Mouse (Mus musculus): ENCODE data around the gene Flrt1. TPM values are rescaled to one million over a fixed set of nuclear protein-coding genes. Genes with fewer than 3 reads are reported as not detected.
"Not testable (repeated sequence)": the region's sequence is repeated elsewhere in the genome, so short reads cannot be mapped to it uniquely, and the experiment has no call there.

Flrt1 gene
- total RNA-seq, 1 experiment from 2014 or later: 0.12 TPM

DNA sequence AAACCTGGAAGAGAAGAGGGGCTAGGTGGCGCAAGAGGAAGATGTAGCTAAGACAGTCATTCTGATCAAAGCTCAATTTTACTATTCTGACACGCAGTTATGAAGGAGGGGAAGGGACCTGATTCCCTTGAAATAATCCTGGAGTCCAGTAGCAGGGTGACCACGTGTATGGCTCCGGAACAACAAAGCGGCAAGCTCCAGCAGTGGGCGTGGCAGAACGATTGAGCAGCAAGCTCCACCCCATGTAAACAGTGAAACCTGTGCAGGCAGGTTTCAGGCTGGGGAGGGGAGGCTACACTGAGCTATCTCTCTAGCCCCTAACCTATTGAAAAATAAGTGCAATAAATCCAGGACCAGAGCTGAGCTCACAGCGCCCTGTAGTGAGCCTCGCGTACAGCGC, 30.2 kb downstream of the Flrt1 start:
- not testable (repeated sequence) for ATAC-seq (ENCODE audit: extremely low read depth, insufficient number of reproducible peaks, low FRiP score, poor library complexity, severe bottlenecking)

- ATAC-seq (ENCODE audit: extremely low read depth, insufficient number of reproducible peaks, low FRiP score, poor library complexity, severe bottlenecking): no peak
These were observed 31.3 kb downstream of the Flrt1 start for GRCm38 (mm10) chr19:7073997-7074781.

GRCm38 (mm10) chr19:7072221-7072620, 33.3 kb downstream of the Flrt1 start:
- ATAC-seq (ENCODE audit: extremely low read depth, insufficient number of reproducible peaks, low FRiP score, poor library complexity, severe bottlenecking): no peak

DNA sequence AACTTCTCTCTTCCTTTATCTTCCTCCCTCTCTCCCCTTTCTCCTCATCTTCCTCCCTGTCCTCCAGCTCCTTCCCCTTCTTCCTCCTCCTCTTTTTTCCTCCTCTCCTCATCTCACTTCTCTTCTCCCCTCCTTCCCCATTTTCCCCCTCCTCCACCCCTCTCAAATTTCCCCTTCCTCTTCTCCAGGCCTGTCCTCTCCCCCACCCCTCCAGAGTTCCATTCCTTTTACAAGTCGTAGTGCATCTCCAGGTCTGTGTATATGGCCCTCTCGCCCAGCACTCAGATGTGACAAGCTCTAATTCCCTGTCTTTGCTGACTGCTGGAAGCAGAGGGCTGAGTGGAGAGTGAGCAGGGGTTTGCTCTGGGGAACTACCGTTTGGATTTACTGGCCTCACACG, 34.8 kb downstream of the Flrt1 start:
- no peak for ATAC-seq (ENCODE audit: extremely low read depth, insufficient number of reproducible peaks, low FRiP score, poor library complexity, severe bottlenecking)

- no peak for ATAC-seq (ENCODE audit: extremely low read depth, insufficient number of reproducible peaks, low FRiP score, poor library complexity, severe bottlenecking)
These were observed 35.5 kb downstream of the Flrt1 start for GRCm38 (mm10) chr19:7069781-7070763.

- ATAC-seq (ENCODE audit: extremely low read depth, insufficient number of reproducible peaks, low FRiP score, poor library complexity, severe bottlenecking): no peak
These were observed 36.6 kb downstream of the Flrt1 start for GRCm38 (mm10) chr19:7068661-7069531.

GRCm38 (mm10) chr19:7068136-7068535, 37.4 kb downstream of the Flrt1 start:
- peak; percentile 43; the same call in 1 of the 2 replicates for ATAC-seq (ENCODE audit: extremely low read depth, insufficient number of reproducible peaks, low FRiP score, poor library complexity, severe bottlenecking)

- ATAC-seq (ENCODE audit: extremely low read depth, insufficient number of reproducible peaks, low FRiP score, poor library complexity, severe bottlenecking): no peak
These were observed 38.0 kb downstream of the Flrt1 start for GRCm38 (mm10) chr19:7067344-7068050.

GRCm38 (mm10) chr19:7066828-7067342, 38.6 kb downstream of the Flrt1 start:
- ATAC-seq (ENCODE audit: extremely low read depth, insufficient number of reproducible peaks, low FRiP score, poor library complexity, severe bottlenecking): no peak

DNA sequence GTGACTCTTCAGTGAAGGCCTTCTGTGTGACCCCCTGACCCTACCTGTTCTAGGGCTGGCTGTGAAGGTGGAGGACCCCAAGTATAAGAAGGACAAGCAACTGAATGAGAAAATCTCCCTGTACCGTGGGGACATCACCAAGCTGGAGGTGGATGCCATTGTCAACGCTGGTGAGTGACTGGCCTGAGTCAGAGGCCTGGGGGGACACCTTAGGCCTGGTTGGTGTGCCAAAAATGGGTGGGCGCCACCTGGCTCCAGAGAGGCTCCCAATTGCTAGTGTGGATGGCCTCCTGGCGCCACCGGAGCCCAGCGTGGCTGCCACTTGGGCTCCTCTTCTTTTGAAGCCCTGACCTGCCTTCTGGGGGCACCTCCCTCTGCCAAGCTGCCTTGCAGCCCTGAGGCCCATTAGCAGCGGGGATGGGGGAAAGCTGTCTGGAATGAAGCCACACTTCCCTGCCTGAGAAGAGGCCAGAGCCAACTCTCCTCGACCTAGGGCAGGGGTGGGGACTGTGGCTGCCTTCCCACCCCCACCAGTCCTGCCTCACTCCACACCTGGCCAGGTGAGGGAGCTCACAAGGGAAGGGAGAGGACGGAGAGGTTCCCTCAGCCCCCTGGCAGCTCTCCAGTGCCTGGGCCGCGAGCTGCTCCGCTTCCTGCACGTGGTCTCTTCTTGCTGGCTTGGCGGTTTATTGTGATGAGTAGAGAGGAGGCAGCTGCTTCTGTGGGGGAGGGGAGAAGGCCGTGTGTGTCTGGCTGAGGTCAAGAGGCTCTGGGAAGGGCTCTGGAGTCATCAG, 39.3 kb downstream of the Flrt1 start:
- no peak for ATAC-seq (ENCODE audit: extremely low read depth, insufficient number of reproducible peaks, low FRiP score, poor library complexity, severe bottlenecking)

- peak; percentile 82 for ATAC-seq (ENCODE audit: extremely low read depth, insufficient number of reproducible peaks, low FRiP score, poor library complexity, severe bottlenecking)
These were observed 41.0 kb downstream of the Flrt1 start for GRCm38 (mm10) chr19:7064571-7064970.

- no peak for ATAC-seq (ENCODE audit: extremely low read depth, insufficient number of reproducible peaks, low FRiP score, poor library complexity, severe bottlenecking)
These were observed 42.6 kb downstream of the Flrt1 start for GRCm38 (mm10) chr19:7062916-7063315.

- no peak for ATAC-seq (ENCODE audit: extremely low read depth, insufficient number of reproducible peaks, low FRiP score, poor library complexity, severe bottlenecking)
These were observed 43.4 kb downstream of the Flrt1 start for GRCm38 (mm10) chr19:7062110-7062509.

DNA sequence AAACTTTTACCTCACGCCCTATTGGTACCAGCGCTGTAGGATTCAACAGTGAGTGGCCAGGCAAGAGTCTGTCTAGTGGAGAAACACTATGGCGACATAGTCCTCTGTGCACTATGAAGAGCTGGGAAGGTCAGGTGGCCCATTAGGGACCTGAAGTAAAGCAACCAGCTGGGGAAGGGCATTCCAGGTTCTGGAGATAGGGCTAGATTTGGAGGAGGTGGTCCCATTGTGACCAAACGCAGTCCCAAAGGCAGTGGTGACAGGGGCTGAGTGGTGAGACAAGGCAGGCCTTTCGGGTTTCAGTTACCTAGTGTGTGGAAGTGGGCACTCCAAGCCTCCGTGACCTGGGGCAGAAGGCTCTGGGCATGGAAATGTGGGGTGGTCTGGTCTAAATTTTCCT, 47.0 kb downstream of the Flrt1 start:
- ATAC-seq (ENCODE audit: extremely low read depth, insufficient number of reproducible peaks, low FRiP score, poor library complexity, severe bottlenecking): no peak

DNA sequence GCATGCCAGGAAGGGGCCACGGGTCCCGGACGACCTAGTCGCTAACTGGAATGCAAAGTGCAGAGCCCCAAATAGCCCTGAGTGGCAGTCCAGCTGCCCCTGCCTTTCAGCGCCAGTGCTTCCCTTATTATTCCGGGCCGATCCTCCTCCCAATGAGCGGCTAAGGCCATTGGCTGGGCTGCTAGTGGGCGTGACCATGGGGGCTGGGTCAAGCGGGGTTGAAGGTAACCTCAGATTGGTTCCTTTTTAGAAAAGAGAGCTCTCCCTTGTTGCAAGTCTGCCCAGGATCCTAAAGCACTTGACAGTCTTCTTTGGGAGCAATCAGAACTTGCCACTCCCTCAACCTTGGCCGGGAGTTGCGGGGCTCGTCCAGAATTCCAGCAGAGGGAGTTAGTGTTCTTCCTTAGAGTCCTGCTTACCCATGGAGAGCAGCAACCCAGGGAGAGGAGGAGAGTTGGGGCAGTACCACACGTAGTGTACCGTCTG, 47.8 kb downstream of the Flrt1 start:
- ATAC-seq (ENCODE audit: extremely low read depth, insufficient number of reproducible peaks, low FRiP score, poor library complexity, severe bottlenecking): peak; percentile 79

DNA sequence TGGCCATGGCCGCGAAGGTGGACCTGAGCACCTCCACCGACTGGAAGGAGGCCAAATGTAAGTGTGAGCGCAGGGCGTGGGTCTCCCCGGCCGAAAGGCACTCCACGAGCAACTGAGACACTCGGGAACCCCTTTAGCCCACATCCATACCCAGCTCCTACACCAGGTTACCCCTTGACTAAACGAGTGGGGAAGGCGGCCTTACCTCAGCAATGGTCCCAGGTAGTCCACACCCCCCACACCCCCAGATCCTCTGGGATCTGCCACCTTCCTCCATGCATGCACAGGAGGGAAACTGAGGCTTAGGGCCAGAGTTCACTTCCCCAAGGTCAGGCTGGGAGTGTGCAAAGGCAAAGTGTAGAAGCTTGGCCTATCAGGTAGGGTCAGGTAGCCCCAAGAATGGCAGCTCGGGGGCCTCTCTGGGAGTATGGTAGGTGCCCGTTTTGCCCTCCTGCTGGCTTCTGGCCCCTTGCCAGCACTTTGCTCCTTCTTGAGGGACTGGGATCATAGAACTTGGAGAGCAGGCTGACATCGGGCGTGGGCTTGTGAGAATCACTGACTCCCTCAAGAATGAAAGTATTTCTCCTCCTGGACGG, 48.3 kb downstream of the Flrt1 start:
- ATAC-seq (ENCODE audit: extremely low read depth, insufficient number of reproducible peaks, low FRiP score, poor library complexity, severe bottlenecking): no peak

All from neutrophil, adult 5-6 weeks (primary cell).